21 mouse cellular contexts compared by ENCODE assay signal in the genomic region with DNA sequence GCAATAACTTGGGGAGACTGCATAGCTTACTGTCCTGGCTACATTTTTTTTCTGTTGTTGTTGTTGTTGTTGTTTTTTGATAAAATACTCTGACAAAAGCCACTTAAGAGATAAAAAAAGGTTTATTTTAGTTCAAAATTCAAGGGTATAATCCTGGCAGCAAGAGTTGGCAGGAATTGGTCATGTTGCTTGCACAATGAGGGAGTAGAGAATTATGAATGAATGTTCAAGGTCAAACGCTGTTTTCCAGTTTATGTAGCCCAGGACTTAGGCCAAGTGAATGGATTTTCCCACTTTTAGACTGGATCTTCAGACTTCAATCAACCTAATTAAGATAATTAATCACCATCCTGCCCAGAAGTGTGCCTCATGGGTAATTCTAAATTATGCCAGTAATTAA.
"Had no signal": no experiment of that assay in that cellular context is flagged by ENCODE, and none has a peak within 500 bp of the region (broad histone marks: within the 10 kb centered on the region; RNA-seq: fewer than 3 reads in every experiment).

No protein-coding gene starts in this region.

- H3K9ac ChIP-seq: kidney, embryonic 15.5 days; liver, embryonic 14.5 days; lung, embryonic 15.5 days; neural tube, embryonic 13.5 days had no signal

- H3K4me2 ChIP-seq: kidney, embryonic 15.5 days; liver, embryonic 11.5 days; lung, embryonic 15.5 days; neural tube, embryonic 13.5 days had no signal

- H3K27me3 ChIP-seq: kidney, embryonic 15.5 days; lung, embryonic 15.5 days; megakaryocyte, embryonic 14.5 days; neural tube, embryonic 13.5 days had no signal

- H3K36me3 ChIP-seq: kidney, embryonic 15.5 days; lung, embryonic 15.5 days; midbrain, embryonic 10.5 days; neural tube, embryonic 13.5 days had no signal

- H3K4me1 ChIP-seq: kidney, embryonic 15.5 days; lung, embryonic 15.5 days; megakaryocyte, embryonic 14.5 days; midbrain, embryonic 10.5 days; neural tube, embryonic 13.5 days had no signal

- DNase-seq: kidney, adult 2 months; kidney, postnatal 10 days; kidney, postnatal 36 days; layer of hippocampus, postnatal 36 days; lung, adult 18-20 months; lung, postnatal 10 days; lung, postnatal 36 days; midbrain, embryonic 14.5 days; retina, postnatal 1 day; right cerebral cortex, postnatal 25 days; spleen, adult 18-20 months; thymus, adult 18-20 months; thymus, postnatal 36 days had no signal

- H3K4me3 ChIP-seq: kidney, embryonic 15.5 days; left cerebral cortex, adult 2 months; lung, embryonic 15.5 days; megakaryocyte, embryonic 14.5 days; midbrain, embryonic 10.5 days; neural tube, embryonic 13.5 days had no signal

- H3K9me3 ChIP-seq: kidney, embryonic 15.5 days; lung, embryonic 15.5 days; megakaryocyte, embryonic 14.5 days; midbrain, embryonic 10.5 days; neural tube, embryonic 13.5 days had no signal

- H3K27ac ChIP-seq: kidney, embryonic 15.5 days; left cerebral cortex, adult 2 months; liver, embryonic 14.5 days; lung, embryonic 15.5 days; midbrain, embryonic 10.5 days; neural tube, embryonic 13.5 days had no signal
